Mouse (Mus musculus) CH12.LX (cell line): Measurements from ENCODE around the gene Irs2.

Experiments
- CTCF ChIP-seq, 2 experiments: IDR thresholded peaks in 1 of 2; conservative IDR thresholded peaks in 1 of 2; 2 replicates each; pipeline ENCODE4 v1.5.1; 2011 to 2012; ENCODE audit warnings: low read depth in 2 of 2, low read length in 2 of 2, improper control_type of control experiment in 1 of 2, inconsistent platforms in 1 of 2, mild to moderate bottlenecking in 1 of 2, moderate library complexity in 1 of 2
- JUND ChIP-seq: conservative IDR thresholded peaks from 2 replicates; pipeline ENCODE4 v1.6.1; 2011; ENCODE audit warnings: low read depth, low read length, improper control_type of control experiment
- MXI1 ChIP-seq: IDR thresholded peaks from 2 replicates; pipeline ENCODE4 v1.6.1; 2011; ENCODE audit warnings: mild to moderate bottlenecking, low read depth, low read length, improper control_type of control experiment
- PAX5 ChIP-seq: IDR thresholded peaks from 2 replicates; pipeline ENCODE4 v1.6.1; 2012; ENCODE audit warnings: low read length, inconsistent platforms, mixed read lengths
- POLR2A ChIP-seq: IDR thresholded peaks from 2 replicates; pipeline ENCODE4 v1.6.1; 2011; ENCODE audit warnings: low read depth, mild to moderate bottlenecking, improper control_type of control experiment, low read length
- USF2 ChIP-seq: conservative IDR thresholded peaks from 2 replicates; pipeline ENCODE4 v1.6.1; 2011; ENCODE audit warnings: low read depth, low read length, improper control_type of control experiment
- ZC3H11A ChIP-seq: IDR thresholded peaks from 2 replicates; pipeline ENCODE4 v1.6.1; 2012; ENCODE audit warnings: low read depth, mild to moderate bottlenecking, inconsistent platforms, low read length, improper control_type of control experiment
- ZNF384 ChIP-seq: IDR thresholded peaks from 2 replicates; pipeline ENCODE4 v1.6.1; 2012; ENCODE audit warnings: low read depth, low read length, improper control_type of control experiment, inconsistent platforms

GRCm38 (mm10) chr8:10964511-10965099 lies 43.7 kb downstream of the Irs2 start:
- no peak for TF ChIP-seq POLR2A
- TF ChIP-seq ZC3H11A, result no peak
- TF ChIP-seq JUND, result no peak
- TF ChIP-seq ZNF384, result no peak
- TF ChIP-seq MXI1, result no peak
- TF ChIP-seq CTCF (conservative IDR thresholded peaks at IDR 0.05 in 1 of 2, IDR thresholded peaks at IDR 0.05 in 1 of 2; ENCODE audit: low read depth in 2 of 2, low read length in 2 of 2), result no peak
- TF ChIP-seq USF2, result no peak
- TF ChIP-seq PAX5, result no peak
